Mouse (Mus musculus) ES-Bruce4 (cell line): ENCODE measurements at regions not wholly inside any gene's neighbourhood (a gene's known extent, or its start where the extent isn't known, plus 50 kb on each side); places are given as distances from the start of the nearest gene placed in this dataset.

Source experiments
- H3K27ac ChIP-seq: 2 replicates; pipeline ENCODE4 v1.5.1; 2012; ENCODE audit warnings: low read length, inconsistent platforms; ENCODE audit not compliant: insufficient read depth
- H3K27me3 ChIP-seq: 2 replicates; pipeline ENCODE4 v1.6.1; 2012; ENCODE audit warnings: mild to moderate bottlenecking, low read length, inconsistent platforms; ENCODE audit not compliant: control insufficient read depth, poor library complexity, insufficient read depth, severe bottlenecking
- H3K36me3 ChIP-seq: 2 replicates; pipeline ENCODE4 v1.6.1; 2012; ENCODE audit warnings: inconsistent platforms, mild to moderate bottlenecking, low read length, moderate library complexity; ENCODE audit not compliant: control insufficient read depth, poor library complexity, insufficient read depth, severe bottlenecking
- H3K4me1 ChIP-seq: one replicate; pipeline ENCODE4 v1.8.1; 2011; ENCODE audit warnings: low read length; ENCODE audit not compliant: control insufficient read depth, insufficient read depth
- H3K4me3 ChIP-seq: 2 replicates; pipeline ENCODE4 v1.5.1; 2011; ENCODE audit warnings: low read depth, mild to moderate bottlenecking, low read length
- H3K9ac ChIP-seq: 2 replicates; pipeline ENCODE4 v1.6.1; 2012; ENCODE audit warnings: low read depth, mild to moderate bottlenecking, inconsistent platforms; ENCODE audit not compliant: poor library complexity, severe bottlenecking
- H3K9me3 ChIP-seq: replicated peaks from 2 replicates; pipeline ENCODE4 v1.6.1; 2012; ENCODE audit warnings: mild to moderate bottlenecking, low read length, inconsistent platforms; ENCODE audit not compliant: control insufficient read depth, poor library complexity, insufficient read depth, severe bottlenecking
- CTCF ChIP-seq: IDR thresholded peaks from one replicate; pipeline ENCODE4 v1.8.1; 2011; ENCODE audit warnings: low read depth, low read length
- EP300 ChIP-seq: IDR thresholded peaks from 2 replicates; pipeline ENCODE4 v1.6.1; 2011; ENCODE audit warnings: low read depth, low read length; ENCODE audit not compliant: insufficient read depth
- POLR2A ChIP-seq: IDR thresholded peaks from one replicate; pipeline ENCODE4 v1.8.1; 2011; ENCODE audit warnings: low read length; ENCODE audit not compliant: insufficient read depth

DNA sequence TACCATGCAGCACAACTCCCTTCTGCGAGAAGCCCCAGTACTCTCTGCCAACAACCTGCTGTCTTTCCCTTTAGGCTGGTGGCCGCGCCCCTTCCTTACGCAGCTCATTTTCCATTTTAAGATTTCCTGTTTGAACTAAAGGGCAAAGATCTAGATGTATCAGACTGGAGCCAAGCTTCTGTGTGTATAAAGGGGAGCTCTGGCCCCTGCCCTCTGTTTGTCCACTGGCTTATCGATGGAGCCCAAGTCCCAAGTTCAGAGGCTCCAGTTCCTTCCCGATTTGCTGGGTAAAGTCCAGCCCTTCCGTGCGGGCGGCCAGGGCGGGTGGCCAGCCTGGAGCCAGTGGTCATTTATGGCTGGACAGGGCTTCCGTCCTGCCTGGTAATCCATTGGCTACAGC is 72.6 kb upstream of the Klf4 start:
- Histone ChIP-seq H3K4me3 (no peak overlapping the region), H3K36me3 (no peaks in the 10 kb centered on the region), H3K27me3 (no peaks in the 10 kb centered on the region; the same call in 1 of the 2 replicates), H3K4me1 (no peaks in the 10 kb centered on the region), H3K9me3 (no peaks in the 10 kb centered on the region), H3K9ac (no peak overlapping the region), H3K27ac (no peak overlapping the region)
- TF ChIP-seq POLR2A: no peak
- no peak for TF ChIP-seq EP300
- TF ChIP-seq CTCF: no peak

DNA sequence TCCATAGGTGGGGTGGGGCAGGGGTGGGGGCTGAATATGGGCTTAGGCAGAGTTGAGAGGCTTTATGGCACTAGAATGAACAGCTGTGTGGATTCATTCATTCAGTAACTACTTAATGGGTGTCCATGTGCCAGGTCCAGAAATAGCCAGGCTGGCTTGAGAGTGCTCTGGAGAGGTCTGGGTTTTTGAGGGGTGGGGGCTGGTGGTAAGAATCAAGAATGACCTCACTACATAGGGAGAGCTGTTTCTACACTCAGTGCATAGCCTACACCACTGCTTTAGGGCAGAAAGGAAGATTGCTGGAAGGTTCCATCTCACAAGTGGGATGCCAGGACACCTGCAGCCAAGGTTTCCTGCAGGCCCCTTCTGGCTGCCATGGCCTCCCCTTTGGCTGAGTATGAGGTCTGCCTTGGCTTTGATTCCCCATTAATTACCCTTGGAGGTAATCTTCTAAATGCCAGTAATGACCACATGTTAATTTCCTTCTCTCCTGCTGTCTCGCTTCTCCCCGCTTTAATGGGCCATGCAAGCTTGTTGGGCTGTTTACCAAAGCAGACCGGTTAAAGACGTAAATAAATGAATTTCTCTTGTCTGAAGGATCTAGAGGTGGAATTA is 71.7 kb upstream of the Klf4 start:
- Histone ChIP-seq H3K9me3 (no peaks in the 10 kb centered on the region), H3K4me1 (no peaks in the 10 kb centered on the region)

DNA sequence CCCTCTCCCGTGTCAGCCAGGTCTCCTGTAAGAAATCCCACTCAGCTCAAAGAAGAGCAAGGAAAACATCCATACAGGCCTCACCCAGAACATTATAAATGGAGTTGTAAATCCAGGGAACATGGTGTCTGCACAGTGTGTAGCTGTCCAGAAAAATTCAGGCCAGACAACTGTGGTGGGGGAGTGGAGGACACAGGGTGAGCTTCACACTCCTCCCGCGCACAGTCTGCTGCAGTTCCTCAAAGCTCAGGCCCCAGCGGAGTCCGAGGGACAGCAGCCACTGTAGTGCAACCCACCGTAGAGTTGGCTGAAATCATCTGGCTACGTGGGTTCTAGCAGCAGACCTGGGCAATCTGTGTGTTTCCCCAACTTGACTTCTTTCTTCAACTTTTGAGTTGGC is 62.9 kb upstream of the Klf4 start:
- Histone ChIP-seq H3K4me1 (no peaks in the 10 kb centered on the region), H3K27me3 (no peaks in the 10 kb centered on the region), H3K9me3 (no peaks in the 10 kb centered on the region), H3K4me3 (no peak overlapping the region), H3K27ac (no peak overlapping the region), H3K36me3 (no peaks in the 10 kb centered on the region), H3K9ac (no peak overlapping the region)
- TF ChIP-seq CTCF (no peak), POLR2A (no peak), EP300 (no peak)

More for the DNA sequence above, 71.7 kb upstream of the Klf4 start:
- H3K9ac ChIP-seq: no peak overlapping the region
- TF ChIP-seq CTCF (no peak), EP300 (no peak), POLR2A (no peak)
- no peaks in the 10 kb centered on the region for H3K36me3 ChIP-seq
- H3K27ac ChIP-seq: no peak overlapping the region
- H3K27me3 ChIP-seq: no peaks in the 10 kb centered on the region; the same call in 1 of the 2 replicates
- no peak overlapping the region for H3K4me3 ChIP-seq

DNA sequence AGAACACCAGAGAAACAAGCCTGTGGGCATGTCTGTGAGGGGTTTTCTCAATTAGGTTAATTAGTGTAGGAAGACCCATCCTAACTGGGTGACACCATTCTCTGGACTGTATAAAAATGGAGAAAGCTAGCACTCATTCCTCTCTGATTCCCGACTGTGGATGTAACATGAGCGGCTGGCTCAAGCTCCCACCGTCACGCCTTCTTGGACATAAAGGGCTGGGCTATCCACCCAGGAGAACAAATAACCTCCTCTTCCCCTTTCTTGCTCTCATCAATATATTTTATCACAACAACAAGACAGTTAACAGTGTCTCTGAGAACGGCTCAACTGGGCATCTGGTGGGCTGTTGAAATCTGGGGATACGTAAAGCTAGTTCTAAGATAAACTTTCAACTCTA is 62.4 kb upstream of the Klf4 start:
- H3K9ac ChIP-seq: no peak overlapping the region
- TF ChIP-seq CTCF (no peak), POLR2A (no peak), EP300 (no peak)
- H3K27me3 ChIP-seq: no peaks in the 10 kb centered on the region
- no peak overlapping the region for H3K27ac ChIP-seq
- no peak overlapping the region for H3K4me3 ChIP-seq
- H3K36me3 ChIP-seq: no peaks in the 10 kb centered on the region
- H3K4me1 ChIP-seq: no peaks in the 10 kb centered on the region
- no peaks in the 10 kb centered on the region for H3K9me3 ChIP-seq

DNA sequence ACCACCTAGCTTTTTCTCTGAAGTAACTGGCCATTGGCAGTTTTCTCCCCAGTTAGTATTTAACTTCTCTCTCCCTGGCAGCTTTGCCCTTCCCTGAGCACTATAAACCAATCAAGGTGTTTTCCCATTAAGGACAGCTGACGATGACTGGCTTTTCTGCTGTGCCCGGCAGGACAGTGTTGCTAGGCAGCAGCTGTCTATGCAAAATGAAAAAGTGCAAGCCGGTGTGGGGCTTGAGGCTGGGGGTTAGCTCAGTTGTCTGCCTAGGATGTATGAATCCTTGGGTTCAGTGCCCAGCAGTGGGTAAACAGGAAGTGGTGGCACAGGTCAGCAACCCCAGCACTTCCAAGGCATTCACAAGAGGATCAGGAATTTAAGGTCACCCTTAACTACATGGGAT is 60.9 kb upstream of the Klf4 start:
- no peaks in the 10 kb centered on the region for H3K27me3 ChIP-seq
- no peak overlapping the region for H3K27ac ChIP-seq
- H3K36me3 ChIP-seq: no peaks in the 10 kb centered on the region
- no peak overlapping the region for H3K9ac ChIP-seq
- no peaks in the 10 kb centered on the region for H3K4me1 ChIP-seq
- H3K9me3 ChIP-seq: no peaks in the 10 kb centered on the region
- H3K4me3 ChIP-seq: no peak overlapping the region
- no peak for TF ChIP-seq EP300
- no peak for TF ChIP-seq CTCF
- no peak for TF ChIP-seq POLR2A

DNA sequence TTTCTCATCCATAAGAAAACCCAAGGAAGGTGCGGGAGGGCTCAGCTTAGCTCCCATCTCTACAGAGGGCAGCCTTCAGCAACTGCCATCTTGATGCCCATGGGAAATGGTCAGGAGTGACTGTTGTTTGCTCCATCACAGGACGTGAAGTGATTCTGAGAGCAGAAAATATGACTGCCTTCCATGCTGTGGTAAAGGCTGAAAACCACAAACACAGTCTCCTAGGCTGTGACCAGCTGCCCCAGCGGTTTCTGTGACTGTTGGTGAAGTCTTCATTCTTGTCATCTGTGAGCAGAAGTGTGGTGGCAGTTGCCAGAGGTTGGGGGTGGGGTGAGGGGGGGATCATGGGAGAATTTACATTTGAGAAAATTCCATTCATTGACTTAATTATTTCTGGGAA is 53.9 kb upstream of the Klf4 start:
- Histone ChIP-seq H3K27ac (no peak overlapping the region), H3K9me3 (0 out of 2 replicates have a peak, but pooled peaks cover 2% of the 10 kb centered on the region), H3K27me3 (no peaks in the 10 kb centered on the region), H3K9ac (no peak overlapping the region), H3K4me1 (no peaks in the 10 kb centered on the region), H3K36me3 (no peaks in the 10 kb centered on the region), H3K4me3 (no peak overlapping the region)
- TF ChIP-seq POLR2A (no peak), CTCF (no peak), EP300 (no peak)
